Mouse (Mus musculus): Measurements from ENCODE around the gene Emc7.

The Emc7 gene

GRCm38 (mm10) chr2:112474997-112475724 is 20.4 kb downstream of the Emc7 start:
- peak; percentile 74 for ATAC-seq (ENCODE audit: low TSS enrichment)

- ATAC-seq (ENCODE audit: low TSS enrichment) = 0 out of 2 replicates have a peak, but pooled peaks have one; percentile 1
Measured at GRCm38 (mm10) chr2:112476554-112476953, 21.8 kb downstream of the Emc7 start.

- ATAC-seq (ENCODE audit: low TSS enrichment) = no peak
Measured at GRCm38 (mm10) chr2:112480669-112481068, 25.9 kb downstream of the Emc7 start, which contains the start of gene Chrm5. TSS of gene Chrm5 (minus strand) at chr2:112480769.

DNA sequence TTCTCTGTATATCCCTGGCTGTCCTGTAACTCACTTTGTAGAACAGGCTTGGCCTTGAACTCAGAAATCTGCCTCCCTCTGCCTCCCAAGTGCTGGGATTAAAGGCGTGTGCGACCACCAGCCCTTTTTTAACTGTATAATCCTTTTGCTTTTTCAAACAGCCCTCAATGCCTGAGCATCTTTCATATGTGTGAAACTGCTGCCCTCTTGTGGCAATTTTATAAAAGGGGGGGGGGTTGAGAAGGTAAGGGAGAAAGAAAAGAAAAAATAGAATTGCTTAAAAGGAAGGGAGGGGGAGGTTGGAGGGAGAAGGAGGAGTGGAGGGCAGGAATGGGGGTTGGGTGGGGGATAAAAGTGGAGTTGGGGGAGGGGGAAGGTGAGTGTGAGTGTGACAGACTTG is 26.8 kb downstream of the Emc7 start:
- ATAC-seq (ENCODE audit: low TSS enrichment) = 0 out of 2 replicates have a peak, but pooled peaks have one; percentile 29

DNA sequence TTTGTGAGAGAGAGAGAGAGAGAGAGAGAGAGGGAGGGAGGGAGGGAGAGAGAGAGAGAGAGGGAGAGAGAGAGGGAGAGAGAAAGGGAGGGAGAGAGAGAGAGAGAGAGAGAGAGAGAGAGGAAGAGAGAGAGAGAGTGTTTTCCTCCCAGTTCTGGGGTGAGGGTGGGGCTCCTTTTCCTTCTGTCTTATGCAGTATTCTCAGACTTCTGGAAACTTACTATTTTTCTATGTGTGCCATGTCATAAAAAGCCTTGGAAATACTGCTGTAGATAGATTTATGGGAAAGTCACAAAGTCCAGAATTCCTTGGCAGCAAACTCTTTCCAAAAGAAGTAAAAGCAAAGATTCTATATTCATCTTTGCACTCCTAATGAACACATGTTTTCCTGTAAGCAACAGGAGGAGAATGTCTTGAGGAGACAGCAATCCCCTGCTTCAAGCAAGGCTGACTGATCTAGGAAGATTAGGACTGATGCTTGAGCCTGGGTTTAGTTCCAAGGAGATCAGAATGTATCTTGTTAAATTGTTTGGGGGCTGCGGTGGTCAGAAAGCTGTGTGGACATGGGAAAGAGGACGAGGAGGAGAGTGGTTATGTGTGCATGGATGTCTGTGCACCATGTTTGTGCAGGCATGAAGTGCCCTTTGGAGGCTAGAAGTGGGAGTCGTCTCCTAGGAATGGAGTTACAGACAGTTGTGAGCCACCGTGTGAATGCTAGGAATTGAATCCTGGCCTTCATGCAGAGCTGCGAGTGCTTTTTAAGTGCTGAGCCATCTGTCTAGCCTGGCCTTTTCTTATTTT is 27.9 kb downstream of the Emc7 start:
- peak; percentile 87 for ATAC-seq (ENCODE audit: low TSS enrichment)

DNA sequence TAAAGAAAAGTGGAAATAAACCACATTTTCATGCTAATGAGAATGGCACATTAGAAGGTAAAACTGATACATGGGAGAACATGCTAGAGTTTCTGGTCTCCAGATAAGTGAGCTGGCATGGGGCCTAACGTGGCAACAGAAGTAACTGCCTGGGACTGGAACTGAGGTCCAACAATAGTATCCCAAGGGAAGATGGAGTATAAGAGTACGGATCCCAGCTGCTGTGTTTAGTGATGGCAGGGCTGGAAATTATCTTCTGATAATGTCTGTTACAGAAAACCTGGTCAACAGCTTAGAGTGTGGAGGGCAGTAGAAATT is 28.5 kb downstream of the Emc7 start:
- ATAC-seq (ENCODE audit: low TSS enrichment) = peak; percentile 25; the same call in 1 of the 2 replicates

GRCm38 (mm10) chr2:112484886-112485285 is 30.1 kb downstream of the Emc7 start:
- no peak for ATAC-seq (ENCODE audit: low TSS enrichment)

GRCm38 (mm10) chr2:112490483-112491196 is 35.8 kb downstream of the Emc7 start:
- ATAC-seq (ENCODE audit: low TSS enrichment) = no peak

- no peak for ATAC-seq (ENCODE audit: low TSS enrichment)
Measured at GRCm38 (mm10) chr2:112491629-112492028, 36.8 kb downstream of the Emc7 start.

- peak; percentile 18; the same call in 1 of the 2 replicates for ATAC-seq (ENCODE audit: low TSS enrichment)
Measured at GRCm38 (mm10) chr2:112492431-112492855, 37.6 kb downstream of the Emc7 start.

DNA sequence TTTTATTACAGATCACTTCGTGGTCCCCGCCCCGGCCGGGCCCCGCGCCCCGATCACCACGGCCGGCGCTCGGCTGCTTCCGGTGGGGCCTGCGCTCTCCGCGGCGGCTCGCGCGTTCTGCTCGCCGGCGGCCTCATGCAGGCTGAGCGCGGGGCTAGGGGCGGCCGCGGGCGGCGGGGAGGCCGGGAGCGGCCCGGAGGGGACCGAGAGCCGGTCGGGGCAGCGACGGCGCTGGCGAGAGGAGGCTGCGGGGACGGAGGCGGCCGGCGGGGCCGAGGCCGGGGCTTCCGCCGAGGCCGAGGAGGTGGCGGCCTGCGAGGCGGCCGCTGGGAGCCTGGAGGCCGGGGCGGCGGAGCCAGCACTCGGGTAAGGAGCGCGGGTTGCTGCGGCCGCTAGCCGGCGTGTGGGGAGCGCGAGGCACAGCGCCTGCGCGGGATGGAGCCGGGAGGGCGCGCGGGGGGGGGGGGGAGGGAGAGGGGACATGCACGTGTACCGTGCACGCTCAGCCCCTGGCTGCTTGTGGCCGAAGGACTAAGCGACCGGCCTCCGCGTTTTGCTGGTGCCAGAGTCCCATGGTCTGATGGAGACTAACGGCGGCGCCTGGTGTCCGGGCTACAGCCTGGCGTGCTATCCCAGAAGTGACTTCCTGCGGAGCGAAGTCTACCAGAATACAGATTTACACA is 38.2 kb downstream of the Emc7 start, which contains the start of gene Aven:
Gene Aven (plus strand): TSS at position 109 of the 683 bp plus-strand sequence.
- peak; percentile 94 for ATAC-seq (ENCODE audit: low TSS enrichment)

DNA sequence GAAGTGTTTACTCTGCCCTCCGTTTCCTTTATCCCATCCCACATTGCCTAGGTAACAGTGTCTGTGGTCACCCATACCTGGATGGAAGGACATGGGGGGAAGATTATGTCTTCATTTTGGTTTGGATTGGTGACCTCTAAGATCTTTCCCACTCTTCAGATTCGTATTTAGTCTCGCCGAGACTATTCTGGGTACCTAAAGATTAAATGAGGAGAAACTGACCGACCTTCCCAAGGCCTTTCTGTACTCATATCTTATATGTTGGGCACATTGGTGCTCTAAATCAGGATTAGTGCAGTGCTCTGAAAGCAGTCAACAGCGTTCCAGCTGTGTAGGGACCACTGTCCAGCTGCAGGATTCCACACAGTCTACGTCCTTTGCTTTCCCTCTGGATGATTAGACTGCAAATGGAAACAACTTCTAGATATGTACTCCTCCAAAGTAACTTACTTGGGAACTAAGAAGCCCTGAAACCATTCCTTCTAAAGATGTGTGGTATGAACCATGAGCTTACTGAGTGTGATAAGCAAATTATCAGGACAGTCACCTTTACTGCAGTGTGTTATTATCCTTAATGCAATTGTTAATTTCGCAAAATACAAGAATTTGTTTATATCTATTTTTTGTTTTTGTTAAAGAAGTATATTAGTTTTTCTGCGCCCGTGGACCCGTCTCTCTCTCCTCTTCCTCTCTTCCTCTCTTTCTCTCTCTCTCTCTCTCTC is 38.9 kb downstream of the Emc7 start:
- ATAC-seq (ENCODE audit: low TSS enrichment) = no peak; the same call in 1 of the 2 replicates

DNA sequence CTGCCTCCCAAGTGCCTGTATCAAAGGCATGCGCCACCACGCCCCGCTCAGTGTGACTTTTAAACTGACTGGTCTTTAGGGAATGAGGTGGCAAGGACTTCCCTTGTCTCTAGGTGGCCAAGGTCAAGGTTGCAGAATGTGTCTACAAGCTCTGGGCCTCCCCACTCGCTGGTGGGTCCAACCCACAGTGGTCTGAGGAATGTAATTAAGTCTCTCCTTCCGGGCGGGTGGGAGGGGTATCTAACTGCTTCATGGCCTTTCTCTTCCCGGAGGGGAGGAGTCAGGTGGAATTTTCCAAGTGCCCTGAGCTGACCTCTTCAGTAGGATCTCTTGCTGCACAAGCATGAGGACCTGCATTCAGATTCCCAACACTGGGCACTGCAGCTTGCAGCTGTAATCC is 43.1 kb downstream of the Emc7 start:
- no peak for ATAC-seq (ENCODE audit: low TSS enrichment)

GRCm38 (mm10) chr2:112501209-112501608 is 46.4 kb downstream of the Emc7 start:
- ATAC-seq (ENCODE audit: low TSS enrichment) = peak; percentile 100

GRCm38 (mm10) chr2:112503978-112504377 is 49.2 kb downstream of the Emc7 start:
- ATAC-seq (ENCODE audit: low TSS enrichment) = no peak

DNA sequence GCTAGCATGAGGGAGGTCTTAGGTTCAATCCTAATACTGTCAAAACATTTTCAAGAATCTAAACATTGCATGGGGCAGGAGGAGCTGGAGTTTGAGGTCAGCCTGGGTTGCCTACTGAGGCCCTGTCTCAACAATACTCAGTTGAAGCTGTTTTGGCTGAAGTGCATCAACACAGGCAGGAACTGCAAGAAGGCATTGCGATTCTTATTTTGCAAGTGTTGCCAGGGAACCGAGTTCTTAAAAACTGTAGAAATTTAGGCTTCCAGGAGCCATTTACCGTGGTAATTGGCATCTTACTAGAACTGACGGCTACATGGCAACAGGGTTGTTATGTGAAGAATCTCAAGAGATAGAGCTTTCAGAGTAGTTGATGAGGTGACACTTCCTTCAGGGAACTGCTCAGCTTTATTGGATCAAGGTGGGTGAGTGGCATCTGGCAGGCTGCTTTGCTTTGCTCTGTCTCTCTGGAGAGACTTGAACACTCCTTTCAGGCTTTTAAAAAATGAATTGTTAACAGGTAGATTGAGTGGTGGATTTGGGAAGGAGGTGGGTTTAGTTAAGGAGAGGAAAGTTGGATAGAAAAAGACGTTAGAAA is 52.1 kb downstream of the Emc7 start:
- 0 out of 2 replicates have a peak, but pooled peaks have one; percentile 20 for ATAC-seq (ENCODE audit: low TSS enrichment)

DNA sequence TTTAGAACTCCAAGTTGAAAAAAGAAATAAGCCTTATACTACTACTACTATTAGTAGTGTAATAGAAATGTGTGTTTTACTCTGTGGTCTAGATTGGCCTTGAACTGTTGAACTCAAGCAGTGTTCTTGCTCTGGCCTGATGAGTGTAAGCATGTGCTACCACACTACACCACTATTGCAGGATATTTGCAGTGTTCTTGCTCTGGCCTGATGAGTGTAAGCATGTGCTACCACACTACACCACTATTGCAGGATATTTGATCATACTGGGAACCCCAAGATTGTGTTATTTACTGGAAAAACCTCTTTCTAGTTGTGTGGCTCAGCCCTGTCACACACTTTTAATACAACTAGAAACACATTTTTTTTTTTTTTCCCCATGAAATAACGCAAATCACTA is 52.6 kb downstream of the Emc7 start:
- no peak for ATAC-seq (ENCODE audit: low TSS enrichment)

DNA sequence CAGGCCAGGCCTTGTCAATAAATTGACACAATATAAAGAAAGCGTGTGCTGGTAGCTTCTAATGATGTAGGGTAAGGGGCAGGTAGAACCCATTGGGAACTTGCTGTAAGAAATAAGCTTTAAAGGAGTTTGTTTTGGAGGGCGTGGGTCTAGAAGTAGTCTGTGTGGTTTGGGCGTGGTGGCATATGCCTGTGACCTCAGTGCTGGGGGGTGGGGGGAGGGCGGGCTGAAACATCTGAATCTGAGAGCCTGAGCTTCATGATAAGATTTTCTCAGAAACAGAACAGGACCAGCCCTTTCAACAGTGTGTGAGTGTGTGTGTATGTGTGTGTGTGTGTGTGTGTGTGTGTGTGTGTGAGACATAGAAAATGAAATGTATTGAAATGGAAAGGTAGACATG is 55.3 kb downstream of the Emc7 start:
- ATAC-seq (ENCODE audit: low TSS enrichment) = no peak

DNA sequence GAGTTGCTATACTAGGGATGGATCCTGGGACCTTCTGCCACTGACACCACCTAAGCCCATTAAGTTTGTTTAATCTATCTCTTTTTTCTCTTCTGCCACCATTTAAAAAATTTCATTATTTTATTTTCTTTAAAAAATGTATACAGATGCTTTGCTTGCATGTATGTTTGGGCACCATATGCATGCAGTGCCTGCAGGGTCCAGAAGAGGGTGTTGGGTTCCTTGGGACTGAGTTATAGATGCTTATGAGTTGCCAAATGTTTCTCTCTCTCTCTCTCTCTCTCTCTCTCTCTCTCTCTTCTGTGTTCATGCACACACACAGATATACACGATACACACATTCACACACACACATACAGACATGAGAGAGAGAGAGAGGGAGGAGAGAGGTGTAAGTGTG is 58.2 kb downstream of the Emc7 start:
- ATAC-seq (ENCODE audit: low TSS enrichment) = no peak

GRCm38 (mm10) chr2:112516728-112517127 is 61.9 kb downstream of the Emc7 start:
- ATAC-seq (ENCODE audit: low TSS enrichment) = no peak

DNA sequence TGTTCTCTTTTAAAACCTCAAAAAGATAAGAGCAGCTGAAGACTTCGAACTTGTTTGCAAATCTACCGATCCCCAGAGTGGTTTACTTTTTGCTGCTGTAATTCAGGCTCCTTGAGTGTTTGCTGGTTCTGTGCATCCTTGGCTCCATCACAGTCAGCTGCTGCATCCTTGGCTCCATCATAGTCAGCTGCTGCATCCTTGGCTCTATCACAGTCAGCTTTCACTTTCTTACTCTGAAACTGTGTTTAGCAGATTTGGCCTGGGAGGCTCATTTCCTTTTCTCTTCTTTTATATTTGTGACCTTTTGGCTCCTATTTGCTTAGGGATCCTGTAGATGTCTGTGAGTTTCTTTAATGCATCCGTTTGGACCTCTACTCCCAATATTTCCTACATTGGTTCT is 62.4 kb downstream of the Emc7 start:
- no peak for ATAC-seq (ENCODE audit: low TSS enrichment)
